Mouse (Mus musculus): ENCODE results near the gene Nostrin.

DNA sequence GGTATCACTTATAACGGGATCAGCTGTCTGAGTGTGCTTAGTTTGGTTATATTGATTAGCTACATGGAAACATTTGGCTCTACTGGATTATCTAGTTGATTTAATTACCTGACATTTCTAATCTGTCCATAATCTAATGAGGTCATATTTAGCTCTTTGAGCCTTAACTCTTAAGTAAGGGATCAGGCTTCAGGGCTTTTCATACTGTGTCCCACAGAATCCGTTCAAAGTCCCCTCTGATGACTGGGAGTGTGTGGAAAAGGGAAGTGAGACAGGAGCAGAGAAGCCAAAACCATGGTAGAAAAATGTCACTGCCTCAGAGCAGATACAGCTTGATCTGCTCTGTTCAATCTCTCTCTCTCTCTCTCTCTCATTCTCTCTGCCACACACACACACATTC, 4.6 kb downstream of the Nostrin start:
- TF ChIP-seq CTCF (IDR thresholded peaks at IDR 0.05; ENCODE audit: low read depth) (no peak), EP300 (IDR thresholded peaks at IDR 0.05; ENCODE audit: low read depth) (no peak)

Measured in heart, postnatal 0 days (tissue).